Mouse (Mus musculus) liver, adult 2 months (tissue): ENCODE results near the gene Rassf5.

Source experiments
- CTCF ChIP-seq: fragments of 200-500 bp; IDR thresholded peaks from 2 replicates; pipeline ENCODE4 v1.5.1; 2011; ENCODE audit warnings: low read depth, low read length, control low read depth
- POLR2A ChIP-seq: fragments of 200-500 bp; IDR thresholded peaks from 2 replicates; pipeline ENCODE4 v1.6.1; 2011; ENCODE audit warnings: low read length, control low read depth; ENCODE audit not compliant: insufficient read depth; ENCODE audit errors: extremely low read depth

DNA sequence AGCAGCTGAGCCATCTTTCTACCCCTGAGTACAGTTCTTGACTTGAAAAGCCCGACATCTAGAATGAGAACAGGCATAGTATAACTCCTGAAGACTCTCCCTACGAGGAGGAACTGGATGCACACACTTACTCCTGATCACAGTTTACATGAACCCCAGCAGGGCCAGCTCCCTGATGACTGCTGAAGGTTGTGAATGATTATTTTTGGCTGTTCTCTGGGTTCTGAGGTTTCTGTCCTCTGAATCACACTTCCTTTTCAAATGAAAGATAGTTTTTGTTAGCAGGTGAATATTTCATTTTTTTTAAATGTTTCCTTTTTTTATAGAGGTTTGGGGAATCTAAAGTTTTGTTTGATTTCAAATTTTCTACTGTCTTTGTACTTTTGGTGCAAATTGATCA, 103.6 kb downstream of the Rassf5 start:
- TF ChIP-seq POLR2A: no peak
- TF ChIP-seq CTCF: no peak
